Mouse (Mus musculus) liver, embryonic 11.5 days (tissue): Measurements from ENCODE around the gene Angptl8. TPM values are rescaled to one million over a fixed set of nuclear protein-coding genes. Genes with fewer than 3 reads are reported as not detected.

Experiments
- ATAC-seq: fragments of 200-750 bp; cut with Nextera tagmentation; replicated peaks from 2 replicates; pipeline ENCODE4 v1.8.0; 2017; ENCODE audit warnings: moderate number of reproducible peaks, mild to moderate bottlenecking, moderate TSS enrichment, moderate library complexity; ENCODE audit not compliant: low FRiP score
- DNase-seq: peaks from one replicate; pipeline ENCODE4 v3.0.0-alpha.2; 2017; ENCODE audit warnings: low spot score
- H3K27ac ChIP-seq: fragments of 300-500 bp; sonication (generic); 2 replicates; pipeline ENCODE4 v1.5.1; 2014; ENCODE audit warnings: mild to moderate bottlenecking, low read depth, low read length, control low read depth
- H3K27me3 ChIP-seq: fragments of 300-500 bp; sonication (generic); replicated peaks from 2 replicates; pipeline ENCODE4 v1.6.1; 2014; ENCODE audit warnings: low read length, mixed read lengths; ENCODE audit not compliant: control insufficient read depth, insufficient read depth
- H3K36me3 ChIP-seq: fragments of 300-500 bp; sonication (generic); 2 replicates; pipeline ENCODE4 v1.6.1; 2014; ENCODE audit warnings: mild to moderate bottlenecking, low read length, moderate library complexity, mixed read lengths; ENCODE audit not compliant: control insufficient read depth, insufficient read depth
- H3K4me1 ChIP-seq: fragments of 300-500 bp; sonication (generic); replicated peaks from 2 replicates; pipeline ENCODE4 v1.6.1; 2014; ENCODE audit warnings: low read length, mixed read lengths; ENCODE audit not compliant: control insufficient read depth, insufficient read depth
- H3K4me2 ChIP-seq: fragments of 300-500 bp; sonication (generic); 2 replicates; pipeline ENCODE4 v1.6.1; 2014; ENCODE audit warnings: mild to moderate bottlenecking, control low read depth, moderate library complexity
- H3K4me3 ChIP-seq: fragments of 300-500 bp; sonication (generic); 2 replicates; pipeline ENCODE4 v1.5.1; 2014; ENCODE audit warnings: low read depth, low read length, control low read depth
- H3K9ac ChIP-seq: fragments of 300-500 bp; sonication (generic); 2 replicates; pipeline ENCODE4 v1.6.1; 2014; ENCODE audit warnings: low read depth, low read length, control low read depth
- H3K9me3 ChIP-seq: fragments of 300-500 bp; sonication (generic); 2 replicates; pipeline ENCODE4 v1.6.1; 2016; ENCODE audit warnings: low read length, inconsistent platforms, mixed read lengths; ENCODE audit not compliant: control insufficient read depth
- WGBS: fragments of 180-500 bp; shearing (Covaris S2); extraction: QIAGEN DNeasy Blood & Tissue Kit; methylation state at CpG from one replicate; pipeline ENCODE4 v1.1.7; 2014; 5-methylcytosine and 5-hydroxymethylcytosine counted together
- polyA plus RNA-seq: library from polyadenylated mRNA; unstranded; fragments of >200 nt; fragmentation: Nextera tagmentation; extraction: Ambion mirVana; gene quantifications from 2 replicates; pipeline ENCODE4 v1.2.1, GENCODE M21; 2014

Angptl8 gene
- polyA plus RNA-seq, 1 experiment from 2014 or later = 17.4 TPM

GRCm38 (mm10) chr9:21794925-21795324 lies 40.4 kb upstream of the Angptl8 start:
- peaks cover 25% of the 10 kb centered on the region for H3K36me3 ChIP-seq
- no peaks in the 10 kb centered on the region for H3K9me3 ChIP-seq
- no peak overlapping the region for H3K4me2 ChIP-seq
- H3K4me3 ChIP-seq = no peak overlapping the region
- ATAC-seq (no peak), DNase-seq (no peak)
- H3K4me1 ChIP-seq = peaks cover 26% of the 10 kb centered on the region
- no peak overlapping the region for H3K9ac ChIP-seq
- WGBS = 91% methylated on average over 25 of the region's 25 CpGs
- H3K27me3 ChIP-seq = no peaks in the 10 kb centered on the region
- H3K27ac ChIP-seq = no peak overlapping the region

DNA sequence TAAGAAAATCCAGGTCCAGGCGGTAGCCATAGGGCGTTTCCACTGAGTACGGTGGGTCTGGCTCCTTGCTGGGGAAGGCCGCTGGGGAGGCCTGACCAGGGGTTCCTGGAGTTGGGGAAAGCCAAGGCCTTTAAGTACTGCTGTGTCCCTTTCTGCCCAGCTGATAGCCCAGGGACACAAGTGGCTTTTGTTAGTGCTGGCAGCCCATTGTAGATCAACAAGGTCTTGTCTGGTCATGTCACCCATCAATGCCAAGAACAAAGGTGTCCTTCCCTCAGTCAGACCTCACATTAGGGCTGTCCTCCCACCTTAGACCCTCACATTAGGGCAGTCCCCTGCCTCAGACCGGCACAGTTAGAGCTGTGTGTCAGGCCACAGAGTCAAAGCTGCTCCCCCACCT lies 39.7 kb upstream of the Angptl8 start:
- H3K27me3 ChIP-seq = no peaks in the 10 kb centered on the region
- H3K4me3 ChIP-seq = no peak overlapping the region
- no peak overlapping the region for H3K9ac ChIP-seq
- no peak overlapping the region; the same call in 1 of the 2 replicates for H3K27ac ChIP-seq
- H3K4me2 ChIP-seq = no peak overlapping the region; the same call in 1 of the 2 replicates
- WGBS = 86% methylated on average over 5 of the region's 5 CpGs
- ATAC-seq (no peak), DNase-seq (no peak)
- peaks cover 25% of the 10 kb centered on the region for H3K36me3 ChIP-seq
- peaks cover 26% of the 10 kb centered on the region for H3K4me1 ChIP-seq
- H3K9me3 ChIP-seq = no peaks in the 10 kb centered on the region

GRCm38 (mm10) chr9:21796259-21796658 lies 39.1 kb upstream of the Angptl8 start:
- H3K36me3 ChIP-seq = peaks cover 25% of the 10 kb centered on the region
- no peak overlapping the region for H3K9ac ChIP-seq
- DNase-seq = no peak
- peak overlapping the region; percentile 48; the same call in 1 of the 2 replicates for H3K27ac ChIP-seq
- H3K4me1 ChIP-seq = peaks cover 26% of the 10 kb centered on the region
- H3K9me3 ChIP-seq = no peaks in the 10 kb centered on the region
- peak overlapping the region; percentile 21; the same call in 1 of the 2 replicates for H3K4me3 ChIP-seq
- WGBS = 58% methylated on average over 3 of the region's 3 CpGs
- peak overlapping the region; percentile 98 for H3K4me2 ChIP-seq
- ATAC-seq = no peak
- H3K27me3 ChIP-seq = no peaks in the 10 kb centered on the region

DNA sequence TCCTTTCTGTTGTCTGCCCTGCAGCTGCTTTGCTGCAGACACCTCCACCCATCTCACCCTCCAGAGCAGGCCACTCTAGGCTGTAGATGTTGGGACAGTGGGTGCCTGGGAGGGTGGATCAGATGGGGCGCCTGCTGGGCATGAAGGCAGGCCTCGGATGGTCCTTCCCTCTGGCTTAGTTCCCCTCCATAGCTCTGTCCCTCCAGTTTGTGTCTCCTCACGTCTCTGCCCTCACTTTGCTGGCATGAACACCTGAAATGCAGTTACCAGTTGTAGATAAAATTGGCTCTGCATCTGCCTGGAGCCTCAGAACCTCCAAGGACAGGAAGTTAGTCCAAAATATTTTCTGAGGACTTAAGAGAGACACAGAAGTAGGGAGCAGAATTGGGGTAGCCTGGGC lies 38.4 kb upstream of the Angptl8 start:
- Histone ChIP-seq H3K9me3 (no peaks in the 10 kb centered on the region), H3K27ac (peak overlapping the region; percentile 54; the same call in 1 of the 2 replicates), H3K9ac (no peak overlapping the region), H3K4me2 (peak overlapping the region; percentile 98), H3K36me3 (peaks cover 23% of the 10 kb centered on the region), H3K27me3 (no peaks in the 10 kb centered on the region), H3K4me3 (peak overlapping the region; percentile 75), H3K4me1 (peaks cover 25% of the 10 kb centered on the region)
- ATAC-seq (no peak), DNase-seq (no peak)
- 74% methylated on average over 3 of the region's 3 CpGs for WGBS

- Histone ChIP-seq H3K4me1 (peaks cover 21% of the 10 kb centered on the region), H3K4me2 (peak overlapping the region; percentile 98), H3K9me3 (no peaks in the 10 kb centered on the region), H3K27ac (peak overlapping the region; percentile 79), H3K9ac (peak overlapping the region; percentile 86), H3K36me3 (peaks cover 20% of the 10 kb centered on the region), H3K27me3 (no peaks in the 10 kb centered on the region), H3K4me3 (peak overlapping the region; percentile 75)
- peak; percentile 58 for ATAC-seq
- 1% methylated on average over 22 of the region's 26 CpGs for WGBS
- DNase-seq = peak; percentile 79
Observed at GRCm38 (mm10) chr9:21797921-21798344, 37.4 kb upstream of the Angptl8 start.

- Histone ChIP-seq H3K4me2 (peak within 1 kb of the TSS; percentile 98), H3K36me3 (peaks cover 16% of the 10 kb centered on the region), H3K9ac (peak within 1 kb of the TSS; percentile 86), H3K4me1 (peaks cover 20% of the 10 kb centered on the region), H3K9me3 (no peaks in the 10 kb centered on the region), H3K27me3 (no peaks in the 10 kb centered on the region), H3K4me3 (peak within 1 kb of the TSS; percentile 75), H3K27ac (peak within 1 kb of the TSS; percentile 79)
- DNase-seq (peak; percentile 87), ATAC-seq (peak; percentile 77)
- under 1% methylated on average over 51 of the region's 52 CpGs for WGBS
Observed at GRCm38 (mm10) chr9:21798345-21799009, 36.8 kb upstream of the Angptl8 start, which contains the start of gene Kank2. TSS of gene Kank2 (minus strand) at chr9:21798744.

GRCm38 (mm10) chr9:21799010-21799350 lies 36.3 kb upstream of the Angptl8 start:
- Histone ChIP-seq H3K9ac (peak overlapping the region; percentile 86; the same call in 1 of the 2 replicates), H3K4me3 (peak overlapping the region; percentile 75), H3K36me3 (peaks cover 12% of the 10 kb centered on the region), H3K4me2 (peak overlapping the region; percentile 98), H3K27me3 (no peaks in the 10 kb centered on the region), H3K27ac (peak overlapping the region; percentile 79; the same call in 1 of the 2 replicates), H3K4me1 (peaks cover 20% of the 10 kb centered on the region), H3K9me3 (no peaks in the 10 kb centered on the region)
- WGBS = 55% methylated on average over 3 of the region's 3 CpGs
- ATAC-seq (peak; percentile 18), DNase-seq (no peak)

GRCm38 (mm10) chr9:21801121-21801520 lies 34.2 kb upstream of the Angptl8 start:
- Histone ChIP-seq H3K9me3 (no peaks in the 10 kb centered on the region), H3K4me1 (peaks cover 18% of the 10 kb centered on the region), H3K27me3 (no peaks in the 10 kb centered on the region), H3K36me3 (no peaks in the 10 kb centered on the region; the same call in 1 of the 2 replicates), H3K9ac (no peak overlapping the region), H3K4me2 (no peak overlapping the region), H3K27ac (no peak overlapping the region), H3K4me3 (no peak overlapping the region)
- WGBS = 85% methylated on average over 7 of the region's 7 CpGs
- ATAC-seq (no peak), DNase-seq (no peak)

DNA sequence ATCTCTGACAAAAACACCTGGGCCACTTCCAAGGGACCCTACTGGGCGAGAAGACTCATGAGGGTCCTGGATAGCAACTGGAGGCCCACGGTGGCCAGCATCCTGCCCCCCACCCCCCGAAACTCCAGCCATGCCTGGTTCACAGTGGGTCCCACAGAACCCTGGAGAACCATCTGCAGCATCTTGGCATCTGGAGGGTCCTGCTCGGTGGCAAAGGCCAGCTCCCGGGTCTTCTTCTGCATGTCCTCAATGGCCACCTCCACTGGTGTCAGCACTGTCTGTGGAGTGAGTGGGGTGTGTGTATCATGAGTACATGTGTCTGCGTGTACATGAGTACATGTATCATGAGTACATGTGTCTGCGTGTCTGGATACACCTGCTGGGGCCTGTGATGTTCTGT lies 33.7 kb upstream of the Angptl8 start:
- no peaks in the 10 kb centered on the region; the same call in 1 of the 2 replicates for H3K36me3 ChIP-seq
- H3K4me3 ChIP-seq = no peak overlapping the region
- no peak overlapping the region for H3K27ac ChIP-seq
- 80% methylated on average over 7 of the region's 7 CpGs for WGBS
- DNase-seq (no peak), ATAC-seq (no peak)
- H3K4me1 ChIP-seq = peaks cover 14% of the 10 kb centered on the region
- no peak overlapping the region for H3K4me2 ChIP-seq
- H3K9ac ChIP-seq = no peak overlapping the region
- no peaks in the 10 kb centered on the region for H3K9me3 ChIP-seq
- no peaks in the 10 kb centered on the region for H3K27me3 ChIP-seq
